Mouse (Mus musculus) hindbrain, embryonic 13.5 days (tissue): ENCODE measurements around the gene Astn2. TPM values are rescaled to one million over a fixed set of nuclear protein-coding genes. Genes with fewer than 3 reads are reported as not detected.

Source experiments
- ATAC-seq: fragments of 200-750 bp; cut with Nextera tagmentation; 2 replicates; pipeline ENCODE4 v1.8.0; 2017; ENCODE audit warnings: moderate TSS enrichment; ENCODE audit not compliant: low FRiP score
- H3K27ac ChIP-seq: fragments of 300-500 bp; sonication (generic); 2 replicates; pipeline ENCODE4 v1.5.1; 2015; ENCODE audit warnings: inconsistent platforms, mild to moderate bottlenecking, moderate library complexity
- H3K27me3 ChIP-seq: fragments of 300-500 bp; sonication (generic); 2 replicates; pipeline ENCODE4 v1.6.1; 2015; ENCODE audit warnings: mild to moderate bottlenecking, inconsistent platforms
- H3K36me3 ChIP-seq: fragments of 300-500 bp; sonication (generic); 2 replicates; pipeline ENCODE4 v1.6.1; 2015; ENCODE audit warnings: mild to moderate bottlenecking, inconsistent platforms
- H3K4me1 ChIP-seq: fragments of 300-500 bp; sonication (generic); replicated peaks from 2 replicates; pipeline ENCODE4 v1.6.1; 2015; ENCODE audit warnings: inconsistent platforms
- H3K4me2 ChIP-seq: fragments of 300-500 bp; sonication (generic); 2 replicates; pipeline ENCODE4 v1.6.1; 2015; ENCODE audit warnings: inconsistent platforms, mild to moderate bottlenecking, moderate library complexity
- H3K4me3 ChIP-seq: fragments of 300-500 bp; sonication (generic); 2 replicates; pipeline ENCODE4 v1.5.1; 2015; ENCODE audit warnings: mild to moderate bottlenecking, inconsistent platforms
- H3K9ac ChIP-seq: fragments of 300-500 bp; sonication (generic); 2 replicates; pipeline ENCODE4 v1.6.1; 2015; ENCODE audit warnings: mild to moderate bottlenecking, inconsistent platforms
- H3K9me3 ChIP-seq: fragments of 300-500 bp; sonication (generic); 2 replicates; pipeline ENCODE4 v1.6.1; 2016; ENCODE audit warnings: inconsistent platforms
- WGBS: fragments of 180-500 bp; shearing (Covaris S2); methylation state at CpG from one replicate; pipeline ENCODE4 v1.1.7; 2015; 5-methylcytosine and 5-hydroxymethylcytosine counted together
- polyA plus RNA-seq: library from polyadenylated mRNA; unstranded; fragments of >200 nt; fragmentation: Nextera tagmentation; extraction: Ambion mirVana; gene quantifications from 2 replicates; pipeline ENCODE4 v1.2.1, GENCODE M21; 2015

Astn2 gene
- polyA plus RNA-seq, 1 experiment from 2014 or later: 2.9 TPM

DNA sequence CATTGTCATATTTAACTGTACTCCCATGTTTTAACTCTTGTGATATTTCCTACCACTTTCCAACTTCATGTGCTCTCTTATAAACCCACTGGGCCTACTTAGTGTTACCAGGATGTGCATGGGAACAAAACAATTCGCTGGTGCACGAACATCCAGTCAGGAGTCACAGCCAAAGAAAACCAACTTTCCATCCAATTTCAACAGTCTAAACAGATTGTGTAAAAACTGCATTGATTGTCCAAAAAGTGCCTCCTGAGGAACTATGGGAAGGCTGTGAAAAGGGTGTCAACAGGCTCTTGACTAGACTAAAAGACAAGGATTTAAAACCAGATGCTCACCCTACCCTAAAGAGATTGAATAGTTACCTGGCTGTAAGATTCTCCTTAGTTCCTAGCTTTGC, 458.4 kb downstream of the Astn2 start:
- Histone ChIP-seq H3K27ac (no peak overlapping the region), H3K36me3 (no peaks in the 10 kb centered on the region), H3K9me3 (no peaks in the 10 kb centered on the region), H3K27me3 (no peaks in the 10 kb centered on the region), H3K4me1 (no peaks in the 10 kb centered on the region), H3K4me3 (no peak overlapping the region), H3K9ac (no peak overlapping the region), H3K4me2 (no peak overlapping the region)
- WGBS: 92% methylated on average over 2 of the region's 2 CpGs
- no peak for ATAC-seq

DNA sequence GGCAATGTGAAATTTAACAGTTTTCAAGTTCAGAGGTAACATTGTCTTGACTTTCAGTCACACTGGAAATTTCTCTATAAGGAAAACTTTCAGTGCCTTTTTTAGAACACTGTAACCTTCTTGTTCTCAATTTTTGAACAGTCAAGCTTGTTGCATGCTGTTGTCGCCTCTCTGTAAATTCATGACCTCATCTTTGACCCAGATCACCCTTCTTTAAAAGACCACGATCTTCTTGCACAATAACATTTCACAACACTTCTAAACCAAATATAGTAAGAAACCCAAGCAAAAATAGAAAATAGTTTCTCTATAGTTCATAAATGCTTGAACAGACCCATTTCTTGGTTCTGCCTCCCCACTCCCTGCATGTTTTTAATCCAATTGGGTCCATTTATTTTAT, 473.5 kb downstream of the Astn2 start:
- WGBS: 86% methylated on average over 2 of the region's 2 CpGs

GRCm38 (mm10) chr4:65920294-65920693, 484.1 kb downstream of the Astn2 start:
- Histone ChIP-seq H3K36me3 (no peaks in the 10 kb centered on the region), H3K4me1 (peaks cover 10% of the 10 kb centered on the region), H3K27me3 (no peaks in the 10 kb centered on the region), H3K4me3 (no peak overlapping the region), H3K9ac (no peak overlapping the region), H3K27ac (no peak overlapping the region), H3K9me3 (no peaks in the 10 kb centered on the region), H3K4me2 (no peak overlapping the region)
- no peak for ATAC-seq
- WGBS: 75% methylated on average over 1 of the region's 1 CpGs

More for the DNA sequence above, 473.5 kb downstream of the Astn2 start:
- Histone ChIP-seq H3K9me3 (no peaks in the 10 kb centered on the region), H3K4me2 (no peak overlapping the region), H3K27ac (no peak overlapping the region), H3K4me3 (no peak overlapping the region), H3K4me1 (no peaks in the 10 kb centered on the region), H3K27me3 (no peaks in the 10 kb centered on the region), H3K36me3 (no peaks in the 10 kb centered on the region), H3K9ac (no peak overlapping the region)
- no peak for ATAC-seq

DNA sequence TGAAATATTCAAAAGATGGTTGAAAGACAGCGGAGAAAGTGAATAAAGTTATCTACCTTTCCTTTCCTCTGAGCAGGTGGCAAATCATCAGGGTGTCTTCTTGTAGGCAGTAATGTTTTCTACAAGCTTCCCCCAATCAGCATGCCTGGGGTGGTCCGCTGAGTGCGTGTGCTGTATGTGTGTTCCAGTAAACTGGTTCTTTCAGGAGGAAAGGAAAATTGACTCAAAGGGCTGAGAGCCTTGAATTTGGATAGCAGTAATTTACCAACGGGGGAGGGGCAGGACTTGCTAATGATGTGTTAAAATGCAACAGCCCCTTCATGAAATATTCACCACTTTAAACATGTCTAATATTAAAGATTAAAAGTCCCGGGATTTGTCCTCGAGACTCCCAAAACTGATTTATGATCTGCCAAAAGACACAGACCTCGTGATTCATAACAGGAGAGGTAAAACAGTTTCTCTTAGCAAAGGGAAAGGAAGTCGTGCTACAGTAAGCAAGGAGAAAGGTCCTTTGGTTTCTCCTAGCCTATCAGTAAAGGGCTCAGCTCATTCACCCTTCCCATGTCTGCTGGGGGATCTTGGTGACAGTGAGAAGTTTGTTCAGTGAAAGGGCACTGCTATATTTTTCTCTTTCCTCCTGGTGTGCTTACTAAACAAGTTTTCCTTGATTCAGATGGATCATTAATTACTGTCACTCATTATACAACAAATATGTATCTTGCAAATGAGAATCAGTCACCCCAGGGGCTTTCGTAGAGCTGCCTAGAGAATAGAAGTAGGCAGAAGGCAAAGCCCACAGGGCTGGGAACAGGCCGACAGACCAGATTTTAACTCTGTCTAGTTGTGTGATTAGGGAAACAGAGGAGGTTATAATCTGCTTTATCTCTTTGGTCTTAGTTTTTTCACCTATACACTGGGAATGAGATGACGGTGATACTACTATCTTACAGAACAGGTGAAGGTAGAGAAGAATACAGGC, 488.1 kb downstream of the Astn2 start:
- Histone ChIP-seq H3K9ac (no peak overlapping the region), H3K4me3 (no peak overlapping the region), H3K27ac (no peak overlapping the region), H3K4me1 (peaks cover 10% of the 10 kb centered on the region), H3K4me2 (no peak overlapping the region), H3K9me3 (no peaks in the 10 kb centered on the region), H3K27me3 (no peaks in the 10 kb centered on the region), H3K36me3 (no peaks in the 10 kb centered on the region)
- peak; percentile 36; the same call in 1 of the 2 replicates for ATAC-seq
- 49% methylated on average over 11 of the region's 11 CpGs for WGBS

GRCm38 (mm10) chr4:65912247-65912942, 492.0 kb downstream of the Astn2 start:
- 84% methylated on average over 8 of the region's 8 CpGs for WGBS
- H3K36me3 ChIP-seq: no peaks in the 10 kb centered on the region
- no peak overlapping the region for H3K4me3 ChIP-seq
- H3K4me2 ChIP-seq: no peak overlapping the region
- H3K4me1 ChIP-seq: peaks cover 10% of the 10 kb centered on the region
- H3K27ac ChIP-seq: no peak overlapping the region
- no peaks in the 10 kb centered on the region for H3K27me3 ChIP-seq
- no peak for ATAC-seq
- H3K9me3 ChIP-seq: no peaks in the 10 kb centered on the region
- H3K9ac ChIP-seq: no peak overlapping the region

- Histone ChIP-seq H3K27me3 (no peaks in the 10 kb centered on the region), H3K9ac (no peak overlapping the region), H3K4me3 (no peak overlapping the region), H3K36me3 (no peaks in the 10 kb centered on the region), H3K27ac (no peak overlapping the region; the same call in 1 of the 2 replicates), H3K4me2 (no peak overlapping the region), H3K9me3 (no peaks in the 10 kb centered on the region), H3K4me1 (peaks cover 3% of the 10 kb centered on the region; the same call in 1 of the 2 replicates)
- WGBS: 49% methylated on average over 7 of the region's 7 CpGs
- ATAC-seq: no peak
These were observed 496.8 kb downstream of the Astn2 start for GRCm38 (mm10) chr4:65907660-65908059.

GRCm38 (mm10) chr4:65904963-65905362, 499.4 kb downstream of the Astn2 start:
- WGBS: 88% methylated on average over 2 of the region's 2 CpGs
- ATAC-seq: no peak
- Histone ChIP-seq H3K4me3 (no peak overlapping the region), H3K36me3 (no peaks in the 10 kb centered on the region), H3K9me3 (no peaks in the 10 kb centered on the region), H3K9ac (no peak overlapping the region), H3K27ac (no peak overlapping the region), H3K4me1 (peaks cover 3% of the 10 kb centered on the region; the same call in 1 of the 2 replicates), H3K4me2 (no peak overlapping the region), H3K27me3 (no peaks in the 10 kb centered on the region)

DNA sequence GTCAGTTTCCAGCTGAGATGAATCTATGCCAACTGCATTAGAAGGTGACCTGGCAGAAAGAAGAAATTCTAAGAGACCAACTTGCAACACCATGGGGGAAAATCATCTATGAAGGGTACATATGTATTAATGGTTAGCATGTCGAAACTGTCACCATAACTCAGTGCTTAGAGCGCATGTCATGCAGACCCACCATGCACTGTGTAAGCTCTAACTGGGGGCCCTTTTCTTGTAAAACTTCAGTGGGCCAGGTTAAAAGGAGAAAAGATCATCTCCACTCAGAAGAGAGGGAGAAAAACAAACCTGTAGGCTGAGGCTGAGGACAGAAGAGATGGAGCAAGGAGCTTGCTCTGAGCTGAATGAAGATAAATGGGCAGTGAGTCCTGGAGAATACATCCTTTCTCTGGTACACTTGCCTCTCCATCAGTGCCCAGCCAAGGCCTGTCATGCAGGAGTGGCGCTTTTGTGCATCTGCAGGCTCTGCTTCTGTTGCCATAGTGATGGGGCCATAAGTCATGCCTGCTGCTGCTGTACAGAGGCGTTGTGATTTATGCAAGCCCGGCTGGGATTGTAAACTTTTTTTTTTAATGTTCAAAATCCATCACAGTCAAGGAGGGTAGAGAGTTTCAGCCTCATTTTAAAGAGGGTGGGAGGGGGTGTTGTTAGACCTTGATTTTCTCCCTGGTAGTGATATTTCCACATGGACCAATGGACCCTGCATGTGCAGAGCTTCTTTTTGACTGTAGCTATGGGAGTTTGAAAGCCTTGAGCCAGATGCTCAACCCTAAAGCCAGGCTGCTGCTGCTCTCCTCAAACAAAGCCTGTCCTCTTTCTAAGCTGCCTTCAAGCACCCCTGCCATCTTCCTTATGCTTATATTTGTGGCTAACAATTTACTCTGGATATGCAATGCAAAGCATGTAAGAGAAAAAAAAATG, 508.1 kb downstream of the Astn2 start:
- Histone ChIP-seq H3K9ac (no peak overlapping the region), H3K4me2 (no peak overlapping the region), H3K9me3 (no peaks in the 10 kb centered on the region), H3K4me1 (peaks cover 17% of the 10 kb centered on the region), H3K27ac (peak overlapping the region; percentile 79), H3K4me3 (no peak overlapping the region), H3K36me3 (no peaks in the 10 kb centered on the region), H3K27me3 (no peaks in the 10 kb centered on the region)
- 38% methylated on average over 5 of the region's 5 CpGs for WGBS
- ATAC-seq: peak; percentile 98

GRCm38 (mm10) chr4:65888332-65888993, 515.9 kb downstream of the Astn2 start:
- Histone ChIP-seq H3K27me3 (no peaks in the 10 kb centered on the region), H3K4me2 (no peak overlapping the region), H3K9me3 (no peaks in the 10 kb centered on the region), H3K9ac (no peak overlapping the region), H3K4me1 (peaks cover 12% of the 10 kb centered on the region), H3K36me3 (no peaks in the 10 kb centered on the region), H3K4me3 (no peak overlapping the region), H3K27ac (peak overlapping the region; percentile 56)
- ATAC-seq: peak; percentile 93
- WGBS: 30% methylated on average over 5 of the region's 5 CpGs

DNA sequence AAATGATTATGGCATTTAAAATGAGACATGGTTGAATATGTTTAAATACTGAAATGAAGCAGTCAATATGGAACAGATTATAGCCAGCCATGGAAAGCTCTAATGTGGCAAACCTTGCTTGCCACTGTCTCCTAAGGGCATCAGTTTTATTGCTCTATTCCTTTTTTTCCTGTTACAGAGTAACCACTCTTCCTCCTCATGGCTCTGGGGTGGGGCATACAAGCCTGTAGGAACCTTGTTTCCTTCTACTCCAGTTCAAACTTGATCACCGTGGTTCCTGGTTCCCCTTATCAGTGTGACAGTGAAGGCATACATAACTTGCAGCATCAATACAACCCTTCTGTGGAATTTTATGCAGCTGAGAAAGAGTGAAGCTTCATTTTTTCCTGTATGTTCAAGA, 517.5 kb downstream of the Astn2 start:
- Histone ChIP-seq H3K9me3 (no peaks in the 10 kb centered on the region), H3K27ac (no peak overlapping the region), H3K4me3 (no peak overlapping the region), H3K9ac (no peak overlapping the region), H3K27me3 (no peaks in the 10 kb centered on the region), H3K36me3 (no peaks in the 10 kb centered on the region), H3K4me1 (peaks cover 12% of the 10 kb centered on the region), H3K4me2 (no peak overlapping the region)
- 77% methylated on average over 1 of the region's 1 CpGs for WGBS
- no peak for ATAC-seq

- H3K36me3 ChIP-seq: no peaks in the 10 kb centered on the region
- H3K9me3 ChIP-seq: no peaks in the 10 kb centered on the region
- no peak overlapping the region for H3K9ac ChIP-seq
- H3K27ac ChIP-seq: no peak overlapping the region
- H3K4me3 ChIP-seq: no peak overlapping the region
- ATAC-seq: no peak
- H3K4me2 ChIP-seq: no peak overlapping the region
- no peaks in the 10 kb centered on the region for H3K27me3 ChIP-seq
- peaks cover 12% of the 10 kb centered on the region for H3K4me1 ChIP-seq
- WGBS: 79% methylated on average over 3 of the region's 3 CpGs
These were observed 518.5 kb downstream of the Astn2 start for GRCm38 (mm10) chr4:65885921-65886320.
